Mouse (Mus musculus) frontal cortex, postnatal 25 days (tissue): ENCODE data around the gene Slc1a3.

Experiments
- DNase-seq, 2 experiments: peaks; one replicate each; pipeline ENCODE4 v3.0.0; 2022; ENCODE audit warnings: low spot score in 2 of 2

Slc1a3 gene

DNA sequence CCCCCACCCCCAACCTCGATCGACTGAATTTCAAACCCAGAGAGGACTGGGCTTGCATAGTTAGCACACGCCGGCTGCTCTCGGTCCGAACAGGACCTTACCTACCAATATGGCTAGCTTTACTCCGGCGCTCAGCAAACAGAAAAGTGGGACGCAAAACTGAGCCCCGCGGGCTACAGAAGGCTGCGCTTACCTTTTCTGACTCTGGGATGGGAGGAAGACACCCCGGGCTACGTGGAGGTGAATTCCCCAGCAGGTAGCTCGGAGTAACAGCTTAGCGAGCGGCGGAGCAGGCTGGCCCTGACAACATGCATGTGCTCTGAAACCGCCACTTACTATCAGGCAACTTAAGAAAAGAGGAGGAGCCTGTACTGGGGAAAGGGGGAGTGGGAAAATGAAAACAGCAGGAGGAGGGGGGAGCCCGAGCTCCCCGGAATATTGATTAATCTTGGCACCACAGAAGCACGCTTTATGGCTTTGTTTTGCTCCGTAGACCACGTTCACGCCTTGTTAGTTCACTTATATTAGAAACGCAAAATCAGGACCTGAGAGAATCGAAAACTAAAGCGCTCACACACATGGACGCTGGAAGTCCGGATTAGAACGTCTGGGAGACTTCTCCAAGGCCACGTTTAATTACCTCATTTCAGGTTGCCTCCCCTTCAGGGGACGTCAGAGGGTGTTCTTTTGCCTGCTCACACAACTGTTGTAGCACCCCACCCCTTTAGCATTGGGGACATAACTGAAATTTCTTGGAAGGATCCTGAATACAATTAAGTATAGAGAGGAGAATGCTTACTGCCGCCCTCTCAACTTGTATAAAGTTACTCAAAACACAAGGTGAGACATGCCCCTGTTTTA lies at the start of gene Slc1a3:
Gene Slc1a3 (minus strand): TSS at position 619 of the 861 bp plus-strand sequence.
- DNase-seq, result peak in 1 of 2 experiments; percentile 31

DNA sequence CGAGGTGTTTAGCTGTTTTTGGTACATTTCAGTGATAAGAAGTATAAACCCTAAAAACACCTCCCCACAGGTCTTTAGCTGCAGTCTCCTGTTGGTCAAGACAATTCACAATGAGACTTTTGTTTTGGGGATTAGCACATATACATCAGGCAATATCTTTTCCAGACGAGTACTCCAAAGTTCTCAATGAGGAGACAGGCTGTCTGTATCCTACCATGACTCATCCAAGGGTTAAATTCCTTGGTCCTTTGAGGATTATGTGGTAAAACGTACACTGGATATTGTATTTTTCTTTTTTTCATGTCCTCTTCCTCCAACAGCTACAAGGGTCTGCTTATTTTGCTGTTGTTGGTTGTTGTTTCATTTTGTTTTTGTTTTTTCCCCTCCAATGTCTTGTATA lies 48.5 kb upstream of the Slc1a3 start:
- DNase-seq, result no peak

DNA sequence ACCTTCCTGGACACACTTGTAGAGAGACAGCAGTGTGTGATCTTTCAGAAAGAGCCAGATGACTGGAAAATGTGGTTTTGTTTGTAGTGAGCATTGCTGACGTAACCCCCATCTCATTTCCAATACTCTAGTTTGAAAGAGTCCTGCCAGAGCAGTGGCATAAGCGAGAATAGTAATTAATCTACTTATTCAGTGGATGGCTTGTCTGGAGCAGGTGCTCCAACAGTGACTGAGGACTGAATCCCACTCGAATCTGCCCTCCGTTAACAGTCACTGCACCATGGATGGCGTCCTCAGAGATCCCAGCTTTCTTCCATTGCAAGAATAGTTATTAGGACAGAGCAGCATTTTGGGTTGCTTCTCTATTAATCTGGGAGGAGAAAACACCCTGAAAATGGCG lies 45.9 kb upstream of the Slc1a3 start:
- DNase-seq, result no peak

DNA sequence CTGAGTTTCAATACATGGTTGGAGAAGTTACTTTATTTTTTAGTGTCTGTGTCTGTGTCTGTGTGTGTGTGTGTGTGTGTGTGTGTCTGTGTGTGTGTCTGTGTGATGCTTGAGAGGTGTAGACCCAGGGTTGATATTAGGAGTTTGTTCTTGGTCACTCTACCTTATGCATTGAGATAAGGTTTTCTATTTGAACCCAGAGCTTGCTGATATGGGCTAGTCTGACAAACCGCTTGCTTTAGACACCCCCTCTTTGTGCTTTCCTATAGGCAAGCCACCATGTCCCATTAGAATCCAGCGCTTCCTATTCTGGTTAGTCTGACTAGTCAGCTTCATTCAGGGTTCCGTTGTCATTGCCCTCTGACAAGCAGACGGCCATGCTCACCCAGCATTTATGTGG lies 39.2 kb upstream of the Slc1a3 start:
- DNase-seq, result no peak

DNA sequence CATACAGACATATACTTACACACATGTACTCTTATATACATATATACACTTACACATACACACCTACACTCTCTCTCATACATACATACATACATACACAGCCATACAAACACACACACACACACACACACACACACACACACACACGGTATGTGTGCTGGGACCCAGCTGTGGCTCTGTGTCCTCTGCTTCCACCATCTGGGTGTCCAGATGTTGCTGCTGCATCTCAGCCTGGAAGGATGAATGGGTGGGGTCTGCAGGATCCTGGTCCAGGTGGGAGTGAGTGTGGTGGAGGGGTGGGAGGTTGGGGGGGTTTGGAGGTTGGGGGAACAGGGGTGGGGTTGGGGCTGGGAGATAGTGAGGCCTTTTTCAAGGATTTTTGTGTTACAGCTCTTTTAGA lies 38.2 kb upstream of the Slc1a3 start:
- DNase-seq, result no peak

DNA sequence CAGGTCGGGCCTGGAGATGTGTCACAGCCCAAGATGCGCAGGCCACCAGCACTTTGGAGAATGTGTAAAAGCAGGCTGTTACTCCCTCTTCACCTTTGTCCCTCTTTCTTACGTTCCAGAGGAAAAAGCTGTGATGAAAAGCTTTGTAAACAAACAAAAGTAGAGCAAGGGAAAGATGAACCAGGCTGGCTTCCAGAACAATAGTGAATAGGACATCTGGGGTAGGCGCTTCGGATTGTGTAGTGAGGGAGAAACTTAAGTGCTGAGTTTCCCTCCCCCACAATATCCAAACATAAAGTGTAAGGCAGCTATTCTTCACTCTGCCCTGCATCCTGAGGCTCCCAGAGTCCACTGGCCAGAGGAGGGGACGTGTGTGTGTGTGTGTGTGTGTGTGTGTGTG lies 31.0 kb upstream of the Slc1a3 start:
- no peak for DNase-seq

DNA sequence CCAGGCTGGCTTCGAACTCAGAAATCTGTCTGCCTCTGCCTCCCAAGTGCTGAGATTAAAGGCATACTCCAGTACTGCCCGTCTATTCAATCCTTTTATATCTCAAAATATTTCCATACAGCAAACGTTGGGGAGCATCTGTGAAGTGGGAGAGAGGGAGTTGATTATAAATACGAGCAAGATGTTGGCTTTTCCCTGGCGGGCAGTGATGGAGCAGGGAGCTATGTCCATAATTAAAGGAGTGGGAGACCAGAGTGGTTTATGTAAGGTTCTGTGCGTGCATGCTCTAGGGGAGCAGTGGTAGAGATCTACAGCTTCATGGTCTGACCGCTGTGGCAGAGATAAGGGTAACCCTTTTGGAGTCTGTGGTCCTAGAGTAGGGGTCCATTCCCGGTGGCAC lies 30.2 kb upstream of the Slc1a3 start:
- no peak for DNase-seq

DNA sequence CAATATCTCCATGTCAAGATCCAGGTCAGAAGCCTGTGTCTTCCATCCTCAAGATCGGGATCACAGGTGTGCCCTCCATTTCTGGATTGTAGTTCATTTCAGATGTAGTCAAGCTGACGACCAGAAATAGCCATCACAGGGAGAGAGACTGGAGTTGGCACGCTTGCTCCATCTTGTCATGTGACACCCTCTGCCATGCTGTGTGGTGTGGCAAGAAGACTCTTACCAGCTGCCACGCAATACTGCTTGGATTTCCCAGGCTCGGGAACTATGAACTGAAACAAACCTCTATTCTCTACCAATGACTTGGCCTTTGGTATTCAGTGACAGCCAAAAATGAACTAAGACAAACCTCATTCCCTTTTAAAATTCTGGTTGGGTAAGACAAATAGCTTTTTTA lies 27.6 kb upstream of the Slc1a3 start:
- no peak for DNase-seq

DNA sequence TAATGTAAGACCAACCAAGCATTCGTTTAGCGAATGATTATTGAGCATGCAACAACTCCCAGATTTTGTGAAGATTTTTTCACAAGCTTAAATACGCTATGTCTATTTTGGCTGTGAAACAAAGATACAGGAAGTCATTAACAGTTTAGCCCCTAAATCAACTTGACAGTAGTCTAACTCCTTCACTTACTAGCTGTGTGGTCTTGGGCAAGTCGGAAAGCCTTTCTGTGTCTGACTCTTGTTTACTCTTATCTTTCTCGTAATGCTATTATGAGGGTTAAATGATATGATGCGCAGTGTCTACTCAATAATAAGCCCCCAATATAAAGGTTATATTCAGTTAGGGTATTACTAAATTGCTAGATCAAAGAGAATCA lies 23.8 kb upstream of the Slc1a3 start:
- DNase-seq, result no peak

DNA sequence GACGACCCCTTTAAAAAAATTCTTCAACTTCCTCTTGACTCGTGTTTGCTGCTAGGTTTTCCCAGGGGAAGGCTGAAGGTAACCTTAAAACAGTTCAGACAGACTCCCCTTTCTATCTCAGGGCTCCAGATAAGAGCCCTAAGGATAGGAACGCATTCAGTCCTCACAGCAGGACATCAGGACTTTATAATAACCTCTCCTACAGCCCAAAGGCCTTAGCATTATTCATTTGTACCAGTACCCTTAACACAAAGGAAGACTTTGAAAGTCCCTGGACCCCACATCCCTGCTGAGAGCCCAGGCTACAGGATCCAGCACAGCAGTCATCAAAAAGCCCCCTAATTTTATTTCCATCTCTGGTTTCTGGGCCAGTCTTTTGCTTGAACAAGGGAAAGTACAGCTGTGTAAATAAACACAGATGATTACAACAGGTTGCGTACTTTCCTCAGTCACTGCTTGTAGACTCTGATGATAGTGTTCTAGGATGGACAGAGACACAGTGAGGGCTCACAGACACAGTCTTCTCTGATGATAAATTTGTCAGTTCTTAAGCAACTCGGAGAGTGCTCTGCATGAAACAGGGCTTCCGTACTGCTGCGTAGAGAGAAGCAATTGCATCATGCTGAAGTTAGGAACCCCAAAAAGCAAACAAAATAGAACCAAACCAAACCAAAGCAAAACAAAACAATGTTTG lies 23.3 kb upstream of the Slc1a3 start:
- DNase-seq, result no peak

DNA sequence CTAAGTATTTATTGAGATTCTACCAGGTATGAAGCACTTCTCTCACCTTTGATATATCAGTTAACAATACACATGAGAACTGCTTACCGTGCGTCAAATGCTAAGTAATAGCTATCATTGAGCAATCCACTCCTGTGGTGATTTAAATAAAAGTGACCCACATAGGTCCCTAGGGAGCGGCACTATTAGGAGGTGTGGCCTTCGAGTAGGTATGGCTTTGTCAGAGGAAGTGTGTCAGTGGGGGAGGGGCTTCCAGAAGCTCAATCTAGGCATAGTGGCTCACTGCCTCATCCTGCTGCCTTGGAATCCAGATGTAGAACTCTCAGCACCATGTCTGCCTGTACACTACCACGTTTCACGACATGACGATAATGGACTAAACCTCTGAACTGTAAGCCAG lies 18.3 kb upstream of the Slc1a3 start:
- DNase-seq, result no peak

DNA sequence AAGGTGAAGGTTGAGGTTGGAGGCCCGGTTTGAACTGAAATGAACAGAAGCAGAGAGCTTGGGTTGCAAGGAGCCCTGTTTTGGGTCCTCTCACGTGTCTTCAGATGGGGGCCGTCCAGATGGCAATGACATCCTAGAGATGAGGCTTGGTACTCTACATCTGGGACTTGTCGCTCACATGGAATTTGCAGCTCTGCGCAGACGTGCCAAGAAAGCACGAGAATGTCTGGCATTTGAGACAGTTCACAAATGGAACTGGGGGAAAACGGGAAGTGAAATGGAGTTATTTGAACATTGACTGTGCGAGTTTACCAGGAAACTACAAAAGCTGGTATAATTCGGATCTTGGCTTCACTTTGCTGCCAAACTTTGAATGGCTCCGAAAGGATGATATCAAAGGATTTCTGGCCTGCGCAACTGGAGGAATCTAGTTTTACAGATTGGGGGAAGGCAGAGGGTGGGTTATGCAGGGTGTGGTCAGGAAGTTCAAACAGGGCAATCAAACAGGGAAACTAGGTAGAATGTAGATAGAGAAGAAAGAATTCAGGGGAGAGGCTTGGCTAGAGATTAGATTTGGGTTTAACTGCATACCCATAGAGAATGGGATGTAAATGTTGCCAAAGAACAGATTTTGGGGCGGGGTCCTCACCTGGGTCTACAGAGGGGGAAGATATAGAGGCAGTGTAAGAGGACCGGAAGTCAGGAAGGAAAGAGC lies 12.0 kb upstream of the Slc1a3 start:
- DNase-seq, result no peak

DNA sequence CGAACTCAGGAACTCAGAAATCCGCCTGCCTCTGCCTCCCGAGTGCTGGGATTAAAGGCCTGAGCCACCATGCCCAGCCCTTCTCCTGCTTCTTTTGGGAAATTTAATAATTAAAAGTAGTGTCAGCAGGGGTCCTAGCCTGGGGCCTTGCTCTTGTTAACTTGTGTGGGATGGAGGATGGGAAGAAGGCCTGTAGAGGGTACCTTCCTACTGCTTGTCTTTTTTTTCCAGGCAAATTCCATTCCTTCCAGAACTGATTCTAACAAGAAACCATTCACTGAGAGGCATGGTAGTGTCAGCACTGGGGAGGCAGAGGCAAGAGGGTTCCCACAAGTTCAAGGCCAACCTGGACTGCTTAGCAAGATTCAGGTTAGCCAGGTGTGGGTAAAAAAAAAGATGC lies 11.2 kb upstream of the Slc1a3 start:
- DNase-seq, result no peak

DNA sequence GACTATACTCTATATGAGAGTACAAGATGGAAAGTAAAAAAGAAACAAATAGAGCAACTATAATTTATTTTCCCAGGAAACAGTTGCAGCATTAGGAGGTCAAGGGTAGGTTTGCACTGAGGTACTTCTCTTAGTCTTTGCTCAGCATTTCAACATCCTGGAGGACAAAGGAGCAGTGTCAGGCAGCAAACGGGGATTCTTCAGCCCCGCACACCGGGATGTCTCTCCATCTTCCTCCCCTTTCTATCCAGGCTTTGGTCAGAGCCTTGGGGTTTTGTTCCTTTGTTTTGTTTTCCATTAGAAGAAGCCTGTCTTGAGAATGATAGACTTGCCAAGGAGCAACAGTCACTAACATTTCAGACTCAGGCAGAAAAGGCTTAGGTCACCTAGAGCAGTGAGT lies 10.4 kb upstream of the Slc1a3 start:
- DNase-seq, result no peak

DNA sequence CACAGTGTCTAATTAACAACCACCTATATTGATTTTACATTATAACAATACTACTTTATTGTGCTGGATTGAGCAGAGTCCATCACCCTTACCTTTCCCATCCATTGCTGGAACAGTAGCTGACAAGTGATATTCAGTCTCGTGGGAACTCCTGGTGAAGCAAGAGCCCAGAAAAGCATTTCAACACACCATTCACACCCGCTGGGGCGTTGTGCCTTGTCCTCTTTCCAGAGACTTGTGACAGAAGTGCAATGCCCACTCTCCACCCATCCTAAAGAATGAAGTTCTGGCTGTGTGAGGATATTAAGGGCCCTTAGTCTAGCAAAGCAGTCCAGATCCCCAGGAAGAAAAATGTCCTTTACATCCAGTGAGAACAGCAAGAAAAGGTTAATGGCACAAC lies 7.9 kb upstream of the Slc1a3 start:
- DNase-seq, result no peak

DNA sequence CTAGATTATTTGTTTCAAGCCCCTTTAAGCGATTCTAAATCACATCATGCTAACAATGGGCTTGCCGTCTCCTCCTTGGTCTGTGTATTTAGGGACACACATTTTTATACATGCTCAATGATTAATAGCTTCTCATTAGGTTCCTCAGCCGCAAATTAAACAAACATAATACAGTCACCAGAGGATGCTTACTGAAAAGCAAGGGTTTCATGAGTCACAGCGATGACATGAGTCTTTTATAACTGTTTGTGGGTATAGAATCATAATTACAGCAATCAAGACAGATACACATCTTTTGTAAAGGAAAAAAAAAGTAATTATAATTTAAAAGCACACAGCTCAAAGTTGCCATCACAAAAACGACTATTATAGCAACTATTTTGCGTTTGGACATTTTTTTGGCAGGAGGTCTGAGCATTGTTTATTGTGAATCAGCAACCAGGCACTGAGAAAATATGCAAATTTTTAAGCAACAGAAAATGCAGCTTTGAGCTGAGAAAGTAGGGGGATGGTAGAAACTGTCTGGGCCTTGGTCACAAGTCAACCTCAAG lies 6.5 kb upstream of the Slc1a3 start:
- no peak for DNase-seq

DNA sequence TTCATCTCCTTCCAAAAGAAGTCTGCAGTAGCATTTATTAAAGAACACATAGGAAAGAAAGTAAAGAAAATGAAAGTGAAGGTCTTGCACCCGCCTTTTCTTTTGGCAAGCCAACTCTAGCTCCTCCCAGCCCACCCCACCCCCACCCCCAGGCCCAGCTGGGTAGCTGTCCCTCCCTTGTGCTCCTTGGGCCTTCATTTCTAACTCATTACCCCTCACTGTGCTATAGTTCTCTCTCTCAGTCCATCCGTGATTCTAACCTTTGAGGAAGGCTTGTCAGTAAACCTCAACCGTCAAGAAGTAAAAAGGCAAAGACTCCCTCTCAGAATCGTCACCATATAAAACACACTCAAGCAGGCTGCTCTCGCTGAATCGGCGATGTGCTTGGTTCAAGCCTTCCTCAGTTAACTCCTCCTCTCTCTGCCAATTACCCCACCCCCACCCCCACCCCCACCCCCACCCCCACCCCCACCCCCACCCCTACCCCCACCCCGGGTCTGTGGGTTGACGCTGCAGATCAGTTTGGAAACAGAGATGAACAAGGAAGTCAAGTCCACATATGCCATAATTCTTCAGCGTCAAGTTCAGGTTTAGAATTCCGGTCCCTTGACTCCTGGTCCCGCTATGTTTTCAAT lies 5.9 kb upstream of the Slc1a3 start:
- DNase-seq, result no peak

DNA sequence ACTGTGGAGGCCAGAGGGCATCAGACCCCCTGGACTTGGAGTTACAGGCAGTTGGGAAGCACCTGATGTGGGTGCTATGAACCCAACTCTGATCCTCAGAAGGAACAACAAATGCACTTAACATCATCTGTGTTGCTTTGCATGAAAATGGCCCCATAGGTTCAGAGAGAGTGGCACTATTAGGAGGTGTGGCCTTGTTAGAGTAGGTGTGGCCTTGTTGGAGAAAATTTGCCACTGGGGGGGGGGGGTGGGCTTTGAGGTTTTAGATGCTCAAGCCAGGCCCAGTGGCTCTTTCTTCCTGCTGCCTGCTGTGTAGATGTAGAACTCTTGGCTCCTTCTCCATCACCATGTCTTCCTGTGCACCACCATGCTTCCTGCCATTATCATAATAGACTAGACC lies 5.1 kb upstream of the Slc1a3 start:
- DNase-seq, result no peak

DNA sequence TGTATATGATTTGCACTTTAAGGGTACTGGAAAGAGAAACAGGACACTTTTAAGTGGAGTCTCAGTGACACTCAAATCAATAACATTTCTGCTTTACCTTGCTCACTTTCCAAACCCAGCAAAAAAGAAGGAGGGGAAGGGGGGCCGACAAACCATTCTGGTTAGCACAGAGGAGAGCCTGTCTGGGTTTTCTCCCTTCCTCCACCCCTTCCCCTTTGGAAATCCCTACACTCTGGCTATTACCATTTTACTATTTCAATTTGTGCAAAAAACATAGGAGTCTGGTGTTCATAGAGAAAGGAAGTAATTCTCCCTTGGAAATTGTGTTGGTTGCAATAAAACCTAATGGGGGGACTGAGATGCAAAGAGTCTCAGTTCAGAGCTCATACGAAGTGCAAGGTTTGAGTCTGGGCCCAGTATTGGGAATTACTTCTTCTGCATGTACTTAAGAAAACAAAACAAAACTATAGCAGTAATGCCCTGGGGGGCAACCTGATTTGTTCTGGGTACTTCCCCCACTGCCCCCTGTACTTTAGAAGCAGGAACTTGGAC lies 1.9 kb upstream of the Slc1a3 start:
- DNase-seq, result no peak

DNA sequence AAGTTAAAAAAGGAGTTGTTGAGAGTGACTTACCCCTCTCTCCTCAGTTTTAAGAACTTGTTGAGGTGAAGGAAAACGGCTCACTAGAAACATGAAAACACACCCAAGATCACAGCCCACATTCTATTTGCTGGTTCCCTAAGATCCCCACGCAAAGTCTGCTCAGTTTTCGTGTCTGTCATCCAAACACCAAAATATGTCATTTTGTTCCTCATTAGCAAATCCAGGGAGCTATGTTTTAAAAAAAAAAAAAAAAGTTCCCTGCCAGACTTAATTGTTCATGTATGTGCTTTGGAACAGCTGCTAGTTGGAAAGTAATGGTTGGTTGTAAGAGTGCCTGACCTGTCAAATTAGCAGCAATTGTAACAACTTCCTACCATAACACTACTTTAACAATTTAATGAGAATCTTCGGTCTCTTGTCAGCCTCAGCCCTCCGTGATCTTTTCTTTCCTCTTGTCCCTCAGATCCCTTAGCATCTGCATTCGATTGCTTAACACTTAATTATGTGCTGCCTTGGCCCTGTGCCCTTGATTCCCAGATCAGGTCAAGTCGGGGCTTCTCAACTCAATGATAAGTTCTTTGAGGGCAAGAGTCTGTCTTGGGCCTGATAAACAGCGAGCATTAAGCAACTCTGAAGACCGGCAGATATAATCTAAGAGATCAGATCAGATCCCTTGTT lies 1.2 kb upstream of the Slc1a3 start:
- no peak for DNase-seq

DNA sequence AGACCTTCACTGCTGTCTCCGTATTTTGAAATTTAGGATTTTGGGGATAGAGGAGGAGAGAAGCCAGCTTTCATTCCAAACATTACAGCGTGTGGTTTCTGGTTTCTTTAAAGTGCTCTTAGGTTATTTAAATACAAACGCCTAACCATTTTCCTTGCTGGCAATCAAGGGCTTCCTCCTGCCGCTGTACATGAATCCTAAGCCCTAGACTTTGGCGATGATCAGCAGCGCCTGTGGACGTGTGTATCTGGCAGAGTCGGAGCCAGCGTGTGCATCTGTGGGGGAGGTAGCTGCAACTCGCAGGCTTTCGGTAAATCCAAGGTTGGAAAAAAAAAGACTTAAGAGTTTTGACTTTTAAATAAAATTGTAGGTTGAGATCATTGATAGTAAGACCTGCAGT lies 986 bp downstream of the Slc1a3 start:
- DNase-seq, result no peak
